Mouse (Mus musculus): ENCODE data around the gene Sin3a. TPM values are rescaled to one million over a fixed set of nuclear protein-coding genes. Genes with fewer than 3 reads are reported as not detected.

Gene Sin3a
- polyA plus RNA-seq (2015; fragmentation: Nextera tagmentation; extraction: Ambion mirVana) = 26.5 and 27.1 TPM in 2 replicates

DNA sequence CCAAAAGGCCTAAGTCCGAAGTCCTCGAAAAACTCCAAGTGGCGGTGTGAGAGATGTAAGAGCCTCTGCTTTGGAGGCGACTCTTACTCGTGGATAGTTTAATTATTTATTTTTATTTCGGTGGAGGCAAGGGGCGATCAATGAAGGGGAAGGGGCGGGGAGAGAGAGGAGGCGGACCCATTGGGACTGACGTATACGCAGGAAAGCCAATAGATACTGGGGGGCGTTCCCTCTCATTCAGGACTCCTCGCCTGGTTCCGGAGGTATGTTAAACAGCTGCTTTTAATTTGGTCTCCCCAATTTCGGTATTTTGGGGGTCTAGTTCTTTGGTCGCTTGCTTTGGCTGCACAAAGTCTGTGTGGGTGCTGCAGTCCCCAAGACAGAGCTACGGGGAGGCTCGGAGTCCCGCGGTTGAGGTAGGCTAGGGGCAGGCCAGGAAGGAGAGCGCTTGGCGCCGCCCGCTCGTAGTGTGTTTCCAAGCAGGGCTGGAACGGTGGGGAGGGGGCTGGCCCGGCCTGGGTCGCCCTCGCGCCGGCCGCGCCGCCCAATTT is at the start of gene Sin3a:
Sin3a (plus strand) TSS at position 240 of the 551 bp plus-strand sequence.
- under 1% methylated on average over 34 of the region's 34 CpGs for WGBS
- H3K9me3 ChIP-seq = no peaks in the 10 kb centered on the region
- no peak for ATAC-seq (ENCODE audit: insufficient number of reproducible peaks, low FRiP score, low TSS enrichment, low read depth)
- peak within 1 kb of the TSS; percentile 74 for H3K9ac ChIP-seq
- H3K36me3 ChIP-seq = no peaks in the 10 kb centered on the region
- H3K4me1 ChIP-seq = peaks cover 27% of the 10 kb centered on the region
- H3K27ac ChIP-seq = peak within 1 kb of the TSS; percentile 100
- H3K27me3 ChIP-seq = no peaks in the 10 kb centered on the region
- H3K4me2 ChIP-seq = peak within 1 kb of the TSS; percentile 84
- peak within 1 kb of the TSS; percentile 61 for H3K4me3 ChIP-seq

DNA sequence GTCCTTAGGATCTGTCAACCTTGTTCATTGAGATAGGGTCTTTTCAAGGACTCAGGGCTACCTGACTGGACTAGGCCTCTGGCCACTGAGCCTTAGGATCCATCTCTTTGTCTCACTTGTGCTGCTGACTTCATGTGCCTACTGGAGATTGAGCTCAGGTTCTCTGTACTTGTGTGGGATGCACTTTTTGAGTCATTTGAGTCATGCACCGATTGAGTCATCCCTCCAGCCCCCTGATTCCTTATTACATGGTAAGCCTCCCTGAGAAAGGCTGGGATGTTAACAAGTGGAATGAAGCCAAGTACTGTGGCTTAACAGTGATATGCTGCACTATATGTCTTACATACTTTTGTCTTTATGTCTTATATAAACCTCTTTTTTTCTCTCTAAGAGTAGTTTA is 40.1 kb upstream of the Sin3a start:
- Histone ChIP-seq H3K27ac (no peak overlapping the region), H3K36me3 (peaks cover 57% of the 10 kb centered on the region), H3K9ac (no peak overlapping the region), H3K4me3 (no peak overlapping the region), H3K4me2 (no peak overlapping the region), H3K4me1 (no peaks in the 10 kb centered on the region), H3K27me3 (no peaks in the 10 kb centered on the region), H3K9me3 (no peaks in the 10 kb centered on the region)
- no peak for ATAC-seq (ENCODE audit: insufficient number of reproducible peaks, low FRiP score, low TSS enrichment, low read depth)
- WGBS = 88% methylated on average over 1 of the region's 1 CpGs

DNA sequence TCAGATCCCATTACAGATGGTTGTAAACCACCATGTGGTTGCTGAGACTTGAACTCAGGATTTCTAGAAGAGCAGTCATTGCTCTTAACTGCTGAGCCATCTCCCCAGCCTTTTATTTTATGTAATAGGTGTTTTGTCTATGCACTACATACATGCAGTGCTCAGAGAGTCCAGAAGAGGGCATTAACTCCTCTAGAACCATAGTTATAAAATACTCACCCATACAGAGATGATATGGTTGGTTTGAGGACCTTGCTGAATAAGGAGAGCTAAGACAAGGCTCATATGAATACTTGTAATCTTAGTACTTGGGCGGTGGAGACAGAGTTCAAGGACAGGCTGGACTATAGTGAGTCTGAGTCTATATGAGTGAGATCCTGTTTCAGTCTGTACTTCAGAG is 15.6 kb upstream of the Sin3a start:
- Histone ChIP-seq H3K36me3 (peaks cover 62% of the 10 kb centered on the region), H3K4me2 (no peak overlapping the region), H3K9me3 (no peaks in the 10 kb centered on the region), H3K4me3 (no peak overlapping the region), H3K9ac (no peak overlapping the region), H3K27ac (no peak overlapping the region), H3K27me3 (no peaks in the 10 kb centered on the region), H3K4me1 (no peaks in the 10 kb centered on the region)
- ATAC-seq (ENCODE audit: insufficient number of reproducible peaks, low FRiP score, low TSS enrichment, low read depth) = no peak
- 83% methylated on average over 1 of the region's 1 CpGs for WGBS

DNA sequence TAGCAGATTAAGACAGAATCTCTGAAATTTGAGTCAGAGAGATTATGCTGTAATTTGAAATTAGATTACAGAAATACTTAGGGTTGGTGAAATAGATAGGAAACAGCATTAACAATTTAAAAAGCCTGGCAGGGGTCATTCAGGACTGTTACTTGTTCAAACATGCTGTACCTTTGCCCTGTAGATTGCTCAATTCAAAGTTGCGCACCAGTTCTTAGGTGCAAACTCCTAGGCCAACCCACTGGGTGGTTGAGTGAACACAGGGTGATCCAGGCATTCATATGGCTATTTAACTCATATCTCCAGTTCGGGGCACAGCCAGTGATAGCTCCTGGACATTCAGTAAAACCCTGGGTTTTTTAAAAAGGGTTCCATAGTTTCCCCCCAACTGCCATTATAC is 7.7 kb upstream of the Sin3a start:
- no peak overlapping the region for H3K27ac ChIP-seq
- no peaks in the 10 kb centered on the region for H3K4me1 ChIP-seq
- H3K9me3 ChIP-seq = no peaks in the 10 kb centered on the region
- no peak overlapping the region for H3K9ac ChIP-seq
- H3K4me2 ChIP-seq = no peak overlapping the region
- H3K27me3 ChIP-seq = no peaks in the 10 kb centered on the region
- 90% methylated on average over 2 of the region's 2 CpGs for WGBS
- H3K4me3 ChIP-seq = no peak overlapping the region
- no peak for ATAC-seq (ENCODE audit: insufficient number of reproducible peaks, low FRiP score, low TSS enrichment, low read depth)
- H3K36me3 ChIP-seq = peaks cover 32% of the 10 kb centered on the region

DNA sequence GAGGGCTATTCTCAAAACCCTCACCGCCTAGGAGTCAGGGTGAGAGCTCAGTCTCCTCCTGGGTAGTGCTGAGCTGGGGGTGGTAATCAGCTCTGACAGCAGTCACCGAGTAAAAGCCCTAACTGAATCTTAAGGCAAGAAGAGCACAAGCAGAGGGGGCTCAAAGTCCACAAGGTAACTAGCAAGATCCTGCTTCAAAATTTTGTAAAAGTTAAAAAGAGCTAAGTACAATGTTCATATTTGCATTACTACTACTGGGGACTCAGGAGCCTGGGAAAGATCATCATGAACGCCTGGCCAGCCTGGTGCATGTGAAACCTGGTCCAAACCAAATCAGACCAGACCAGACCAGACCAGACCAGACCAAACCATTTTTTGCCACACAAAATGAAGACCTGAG is 3.6 kb upstream of the Sin3a start:
- WGBS = 73% methylated on average over 3 of the region's 3 CpGs
- H3K4me1 ChIP-seq = peaks cover 12% of the 10 kb centered on the region; the same call in 1 of the 2 replicates
- no peaks in the 10 kb centered on the region for H3K27me3 ChIP-seq
- no peak overlapping the region for H3K27ac ChIP-seq
- H3K9ac ChIP-seq = no peak overlapping the region
- no peak overlapping the region for H3K4me3 ChIP-seq
- peaks cover 3% of the 10 kb centered on the region; the same call in 1 of the 2 replicates for H3K36me3 ChIP-seq
- H3K4me2 ChIP-seq = no peak overlapping the region
- no peak for ATAC-seq (ENCODE audit: insufficient number of reproducible peaks, low FRiP score, low TSS enrichment, low read depth)
- no peaks in the 10 kb centered on the region for H3K9me3 ChIP-seq

DNA sequence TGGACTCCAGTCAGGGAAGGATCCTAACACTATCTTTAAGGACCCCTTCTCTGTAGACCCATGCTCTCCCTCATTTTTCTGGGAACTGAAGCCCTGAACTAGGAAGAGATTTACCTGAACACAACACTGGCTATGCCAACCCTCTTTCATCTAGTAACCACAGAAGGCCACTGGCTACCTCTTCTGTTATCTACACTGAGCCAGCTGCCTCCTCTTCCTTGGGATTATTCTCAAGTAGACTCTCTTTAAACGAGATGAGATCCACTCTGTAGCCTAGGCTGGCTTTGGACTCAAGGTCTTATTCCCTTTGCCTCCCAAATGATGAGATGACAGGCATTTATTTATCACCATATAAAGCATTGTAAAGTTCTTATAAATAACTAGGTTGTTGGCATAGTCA is 1.6 kb upstream of the Sin3a start:
- Histone ChIP-seq H3K4me3 (no peak overlapping the region), H3K4me1 (peaks cover 24% of the 10 kb centered on the region), H3K9ac (no peak overlapping the region), H3K36me3 (peaks cover 2% of the 10 kb centered on the region; the same call in 1 of the 2 replicates), H3K27me3 (no peaks in the 10 kb centered on the region), H3K4me2 (no peak overlapping the region), H3K27ac (no peak overlapping the region), H3K9me3 (no peaks in the 10 kb centered on the region)
- WGBS = 59% methylated on average over 1 of the region's 1 CpGs
- no peak for ATAC-seq (ENCODE audit: insufficient number of reproducible peaks, low FRiP score, low TSS enrichment, low read depth)

DNA sequence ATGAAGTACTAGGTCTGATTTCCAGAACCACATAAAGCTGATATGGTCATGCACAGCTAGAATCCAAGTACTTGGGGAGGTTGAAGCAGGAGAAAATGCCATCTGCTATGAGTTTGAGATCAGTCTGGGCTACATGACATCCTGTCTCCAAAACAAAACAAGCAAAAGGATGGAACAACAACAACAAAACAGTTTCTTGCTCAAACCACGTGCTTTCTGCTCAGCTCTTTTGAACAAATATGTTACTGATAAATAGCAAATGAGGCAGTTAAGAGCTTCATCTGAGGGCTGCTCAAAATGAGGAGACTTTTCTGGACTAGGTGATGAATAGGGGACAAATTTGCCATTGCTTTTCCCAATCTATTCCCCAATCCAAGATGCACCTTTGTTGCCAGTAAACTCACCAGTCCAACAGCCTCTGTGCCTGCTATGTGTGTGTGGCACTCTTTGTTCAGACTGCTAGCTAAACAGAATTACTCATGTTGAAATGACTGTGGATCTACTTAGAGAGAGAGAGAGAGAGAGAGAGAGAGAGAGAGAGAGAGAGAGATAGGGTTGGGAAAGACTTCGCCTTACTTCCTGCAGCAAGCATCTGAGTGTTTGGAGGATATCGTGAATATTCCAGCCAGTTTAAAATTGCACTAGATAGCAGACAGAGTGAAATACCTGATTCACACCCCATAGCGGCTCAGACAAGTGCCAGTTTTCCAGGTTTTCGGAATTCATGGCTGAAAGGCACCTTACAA is 867 bp upstream of the Sin3a start:
- peak overlapping the region; percentile 84 for H3K4me2 ChIP-seq
- no peaks in the 10 kb centered on the region for H3K27me3 ChIP-seq
- ATAC-seq (ENCODE audit: insufficient number of reproducible peaks, low FRiP score, low TSS enrichment, low read depth) = no peak
- peak overlapping the region; percentile 100 for H3K27ac ChIP-seq
- H3K9ac ChIP-seq = peak overlapping the region; percentile 42; the same call in 1 of the 2 replicates
- H3K36me3 ChIP-seq = no peaks in the 10 kb centered on the region
- 15% methylated on average over 5 of the region's 5 CpGs for WGBS
- H3K9me3 ChIP-seq = no peaks in the 10 kb centered on the region
- peak overlapping the region; percentile 61 for H3K4me3 ChIP-seq
- peaks cover 27% of the 10 kb centered on the region for H3K4me1 ChIP-seq

DNA sequence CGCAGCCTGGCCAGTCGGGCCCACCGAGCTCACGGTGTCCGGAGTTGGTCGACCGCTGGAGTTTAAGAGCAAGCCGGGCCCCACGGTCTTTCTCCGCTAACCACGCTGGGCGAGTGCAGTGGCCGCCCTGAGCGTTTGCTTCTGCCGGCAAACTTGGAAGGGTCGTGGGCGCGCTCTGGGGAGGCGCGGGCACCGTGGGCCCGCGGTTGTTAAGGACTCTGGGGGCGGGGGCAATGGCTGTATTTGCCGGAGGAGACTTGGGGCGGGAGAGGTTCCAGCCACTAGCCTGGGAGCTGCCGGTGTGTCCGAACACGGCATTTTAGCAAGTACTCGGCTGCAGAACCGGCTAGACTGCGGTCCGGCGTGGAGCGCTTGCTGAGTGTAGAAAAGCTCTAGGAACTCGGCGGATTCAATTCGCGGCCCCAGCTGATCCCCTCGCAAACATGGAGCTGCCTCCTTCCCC is 717 bp downstream of the Sin3a start:
- WGBS = under 1% methylated on average over 39 of the region's 40 CpGs
- peak overlapping the region; percentile 61 for H3K4me3 ChIP-seq
- ATAC-seq (ENCODE audit: insufficient number of reproducible peaks, low FRiP score, low TSS enrichment, low read depth) = no peak
- no peaks in the 10 kb centered on the region for H3K27me3 ChIP-seq
- H3K27ac ChIP-seq = peak overlapping the region; percentile 100
- no peaks in the 10 kb centered on the region for H3K36me3 ChIP-seq
- no peaks in the 10 kb centered on the region for H3K9me3 ChIP-seq
- peaks cover 30% of the 10 kb centered on the region for H3K4me1 ChIP-seq
- peak overlapping the region; percentile 84 for H3K4me2 ChIP-seq
- H3K9ac ChIP-seq = peak overlapping the region; percentile 74

DNA sequence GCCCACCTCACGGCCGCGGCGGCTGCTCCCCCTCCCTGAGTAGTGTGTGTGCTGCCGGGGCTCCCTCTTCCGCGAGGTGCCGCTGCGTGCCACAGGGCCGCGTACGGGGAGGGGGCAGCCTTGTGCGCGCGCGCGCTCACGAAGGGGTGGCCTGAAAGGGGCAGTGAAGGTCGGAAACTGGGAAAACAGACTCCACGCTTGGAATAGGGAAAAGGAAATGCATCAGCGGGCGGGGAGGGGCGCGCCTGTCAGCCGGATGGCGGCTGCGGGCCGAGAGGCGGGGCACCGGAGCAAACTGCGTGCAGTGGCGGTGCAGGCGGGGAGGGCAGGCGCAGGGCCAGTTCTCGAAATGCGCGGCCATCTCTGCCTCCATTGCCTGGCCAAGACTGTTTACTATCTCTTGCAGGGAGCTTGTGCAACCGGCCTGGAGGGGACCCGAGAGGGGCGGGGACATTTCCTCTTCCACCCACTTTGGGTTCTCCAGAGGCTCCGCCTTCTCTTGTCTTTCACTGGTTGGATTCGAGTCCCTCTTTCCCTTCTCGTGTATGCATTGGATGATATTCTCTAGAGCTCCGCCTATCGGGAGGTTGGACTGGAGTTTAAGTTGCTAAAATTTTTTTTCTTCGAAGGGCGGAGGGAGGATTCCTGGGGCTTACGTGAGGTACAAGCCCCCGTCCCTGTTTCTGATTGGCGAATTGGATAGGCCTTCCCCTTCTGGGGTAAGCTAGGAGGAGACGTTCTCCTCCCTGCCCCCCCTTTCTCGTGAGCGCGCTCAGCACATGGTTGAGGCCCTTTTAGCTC is 1.3 kb downstream of the Sin3a start:
- under 1% methylated on average over 50 of the region's 54 CpGs for WGBS
- H3K9me3 ChIP-seq = no peaks in the 10 kb centered on the region

DNA sequence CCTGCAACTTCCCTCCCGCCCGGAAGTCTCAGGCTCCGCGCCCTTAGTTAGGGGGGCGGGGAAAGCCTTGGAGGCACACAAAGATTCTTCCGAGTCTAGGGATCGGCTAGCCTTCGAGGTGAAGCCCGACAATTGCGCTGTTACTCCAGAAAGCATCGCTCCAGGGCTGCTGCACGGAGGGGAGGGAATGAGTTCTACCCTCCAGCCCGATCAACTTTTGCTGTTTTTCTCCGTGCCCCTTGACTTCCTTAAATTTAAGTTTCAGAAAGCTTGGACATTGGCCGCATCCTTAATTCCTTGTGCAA is 1.9 kb downstream of the Sin3a start:
- Histone ChIP-seq H3K4me1 (peaks cover 30% of the 10 kb centered on the region), H3K4me3 (peak overlapping the region; percentile 61), H3K9me3 (no peaks in the 10 kb centered on the region), H3K27ac (peak overlapping the region; percentile 100), H3K9ac (peak overlapping the region; percentile 64), H3K27me3 (no peaks in the 10 kb centered on the region), H3K4me2 (peak overlapping the region; percentile 83), H3K36me3 (no peaks in the 10 kb centered on the region)
- WGBS = under 1% methylated on average over 15 of the region's 15 CpGs
- ATAC-seq (ENCODE audit: insufficient number of reproducible peaks, low FRiP score, low TSS enrichment, low read depth) = no peak

More for the DNA sequence above, 1.3 kb downstream of the Sin3a start:
- Histone ChIP-seq H3K36me3 (no peaks in the 10 kb centered on the region), H3K27me3 (no peaks in the 10 kb centered on the region), H3K27ac (peak overlapping the region; percentile 100), H3K4me3 (peak overlapping the region; percentile 61), H3K4me1 (peaks cover 30% of the 10 kb centered on the region), H3K4me2 (peak overlapping the region; percentile 84), H3K9ac (peak overlapping the region; percentile 74)
- peak; percentile 83 for ATAC-seq (ENCODE audit: insufficient number of reproducible peaks, low FRiP score, low TSS enrichment, low read depth)

DNA sequence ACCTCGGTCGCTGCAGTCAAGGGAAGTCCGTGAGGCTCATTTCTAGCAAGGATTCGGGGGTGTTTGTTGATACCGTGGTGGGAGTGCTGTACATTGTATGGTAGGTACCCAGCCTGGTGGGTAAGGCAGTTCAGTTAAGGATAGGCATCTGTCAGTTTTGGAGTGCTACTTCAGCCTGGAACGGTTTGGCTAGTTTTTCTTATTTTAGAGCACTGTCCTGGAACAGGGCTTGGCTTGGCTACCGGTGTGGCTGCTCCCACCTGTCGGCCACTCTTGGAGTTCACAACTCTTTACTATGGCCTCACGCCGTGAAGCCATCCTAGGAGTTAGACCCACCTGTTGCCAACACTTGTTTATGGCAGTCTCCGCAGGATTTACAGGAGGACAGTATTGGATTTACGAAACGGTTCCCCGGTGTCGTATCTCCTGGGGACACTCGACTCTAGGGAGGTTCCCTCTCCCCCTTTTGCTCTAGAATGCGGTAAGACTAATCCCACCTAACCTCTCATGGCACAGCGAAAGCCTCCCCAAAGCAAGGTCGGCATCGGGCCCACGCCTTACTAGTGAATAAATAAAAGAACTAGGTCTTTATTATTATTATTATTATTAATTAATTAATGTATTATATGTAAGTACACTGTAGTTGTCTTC is 2.5 kb downstream of the Sin3a start:
- Histone ChIP-seq H3K9ac (peak overlapping the region; percentile 64), H3K36me3 (no peaks in the 10 kb centered on the region), H3K9me3 (no peaks in the 10 kb centered on the region), H3K4me3 (peak overlapping the region; percentile 61), H3K4me1 (peaks cover 30% of the 10 kb centered on the region), H3K4me2 (peak overlapping the region; percentile 83), H3K27ac (peak overlapping the region; percentile 100), H3K27me3 (no peaks in the 10 kb centered on the region)
- ATAC-seq (ENCODE audit: insufficient number of reproducible peaks, low FRiP score, low TSS enrichment, low read depth) = no peak
- 5% methylated on average over 21 of the region's 21 CpGs for WGBS

All from limb, embryonic 15.5 days (tissue).